Mouse (Mus musculus) neutrophil, adult 83 days (primary cell): ENCODE data around the gene Gm44579. TPM values are rescaled to one million over a fixed set of nuclear protein-coding genes. Genes with fewer than 3 reads are reported as not detected.

Experiments used
- total RNA-seq, 2 experiments: library from RNA; stranded (reverse); gene quantifications; one replicate each; pipeline ENCODE4 v1.2.4; 2023

Gene Gm44579
- not detected for total RNA-seq

DNA sequence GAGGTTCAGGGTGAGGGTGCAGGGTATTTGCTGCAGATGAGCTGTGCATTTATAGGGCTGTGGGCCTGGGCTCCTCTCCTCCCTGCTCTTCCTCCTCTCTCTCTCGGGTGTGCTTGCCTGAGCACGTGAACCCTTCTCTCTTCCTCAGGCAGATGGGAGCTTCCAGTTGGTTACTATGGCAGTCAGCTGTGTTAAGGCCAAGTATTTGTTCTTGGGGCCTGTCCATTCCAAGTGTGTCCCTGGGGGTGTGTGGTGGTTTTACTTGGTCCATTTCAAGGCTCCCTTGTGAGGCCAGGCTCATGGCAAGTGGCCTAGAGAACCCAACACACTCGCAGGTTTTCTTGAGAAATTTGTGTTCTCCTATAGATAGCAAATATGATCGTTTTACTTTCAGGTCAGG is at the start of gene Gm44579, which contains the start of gene Olfr287:
Gene Gm44579 (minus strand): TSS at position 101 of the 400 bp plus-strand sequence.
Gene Olfr287 (minus strand): TSS at position 180 of the 400 bp plus-strand sequence.

DNA sequence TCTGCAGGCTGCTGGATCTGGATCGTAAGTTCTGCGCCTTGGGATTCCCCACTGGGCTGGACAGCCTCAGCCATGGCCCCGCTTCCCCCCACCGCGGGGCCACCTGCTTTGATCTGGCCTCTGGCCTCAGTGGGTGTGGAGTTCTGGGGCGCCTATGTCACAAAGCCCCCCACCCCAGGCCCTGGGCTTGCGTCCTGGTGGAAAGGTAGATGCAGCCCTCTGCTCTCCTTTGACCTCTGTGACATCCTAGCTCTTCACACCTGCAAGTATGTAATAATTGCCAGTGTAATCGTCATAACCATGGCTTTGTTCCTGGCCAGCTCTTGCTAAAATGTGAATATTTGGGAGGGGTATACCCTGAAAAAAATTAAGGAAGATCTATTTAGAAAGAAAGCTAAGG is 36.4 kb upstream of the Gm44579 start, which contains the start of gene H1fnt:
Gene H1fnt (minus strand): TSS at position 101 of the 400 bp plus-strand sequence.

DNA sequence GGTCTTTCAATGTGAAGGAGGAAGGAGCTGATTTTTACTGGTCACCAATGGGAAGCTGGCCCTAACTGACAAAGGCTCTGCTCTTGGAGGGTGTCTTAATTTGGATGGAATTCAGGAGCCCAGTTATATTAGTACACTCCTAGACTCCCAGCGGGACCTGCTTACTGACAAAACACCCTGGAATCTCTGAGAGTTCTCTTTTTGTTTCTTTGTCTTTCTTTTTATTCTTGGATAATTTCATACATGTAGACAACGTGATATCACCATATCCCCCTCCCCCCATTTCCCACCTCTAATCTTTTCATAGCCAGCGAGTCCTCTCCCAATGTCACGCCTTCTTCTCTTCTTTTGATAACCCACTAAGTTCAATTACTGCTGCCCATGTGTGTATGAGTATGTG is 13.6 kb upstream of the Gm44579 start, which contains the start of gene Olfr286:
Gene Olfr286 (minus strand): TSS at position 101 of the 400 bp plus-strand sequence.

DNA sequence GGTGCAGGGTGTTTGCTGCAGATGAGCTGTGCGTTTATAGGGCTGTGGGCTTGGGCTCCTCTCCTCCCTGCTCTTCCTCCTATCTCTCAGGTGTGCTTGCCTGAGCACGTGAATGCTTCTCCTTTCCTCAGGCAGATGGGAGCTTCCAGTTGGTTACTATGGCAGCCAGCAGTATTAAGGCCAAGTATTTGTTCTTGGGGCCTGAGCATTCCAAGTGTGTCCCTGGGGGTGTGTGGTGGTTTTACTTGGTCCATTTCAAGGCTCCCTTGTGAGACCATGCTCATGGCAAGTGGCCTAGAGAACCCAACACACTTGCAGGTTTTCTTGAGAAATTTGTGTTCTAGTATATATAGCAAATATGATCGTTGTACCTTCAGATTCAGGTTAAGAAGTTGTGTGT is 25.3 kb downstream of the Gm44579 start, which contains the start of gene Olfr288:
Gene Olfr288 (minus strand): TSS at position 101 of the 400 bp plus-strand sequence.

DNA sequence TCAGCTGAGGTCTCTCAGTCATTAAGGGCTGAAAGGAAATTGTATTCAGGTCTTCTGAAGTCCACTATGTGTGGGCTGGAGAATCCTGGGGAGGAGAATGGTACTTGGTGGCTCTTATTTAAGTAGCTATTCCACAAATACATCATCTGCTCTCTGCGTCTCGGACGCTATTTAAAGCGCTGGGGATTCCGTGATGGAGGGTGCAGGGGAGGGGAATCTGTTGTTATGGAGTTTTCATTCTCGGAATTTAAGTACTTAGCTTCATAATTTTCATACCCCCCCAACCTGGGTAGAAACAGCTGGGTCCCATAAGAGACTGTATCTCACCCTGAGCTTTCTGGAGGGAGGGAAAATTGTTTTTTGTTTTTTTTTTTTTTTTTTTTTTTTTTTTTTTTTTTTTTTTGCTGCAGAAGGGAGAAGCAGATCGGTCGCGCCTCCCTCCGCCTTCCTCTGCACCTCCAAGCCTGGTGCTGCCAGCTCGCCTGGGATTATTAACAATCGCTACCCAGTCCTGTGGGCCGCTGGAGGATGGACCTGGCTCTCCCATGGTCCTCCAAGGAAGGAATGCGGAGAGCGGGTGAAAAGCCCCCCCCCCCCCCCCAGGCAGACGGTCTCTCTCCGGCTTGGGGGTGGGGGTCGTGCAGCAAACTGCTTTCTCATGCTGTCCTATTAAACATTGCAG is 53.7 kb downstream of the Gm44579 start, which contains the start of gene Ccdc184:
Gene Ccdc184 (plus strand): TSS at position 196 of the 682 bp plus-strand sequence.

DNA sequence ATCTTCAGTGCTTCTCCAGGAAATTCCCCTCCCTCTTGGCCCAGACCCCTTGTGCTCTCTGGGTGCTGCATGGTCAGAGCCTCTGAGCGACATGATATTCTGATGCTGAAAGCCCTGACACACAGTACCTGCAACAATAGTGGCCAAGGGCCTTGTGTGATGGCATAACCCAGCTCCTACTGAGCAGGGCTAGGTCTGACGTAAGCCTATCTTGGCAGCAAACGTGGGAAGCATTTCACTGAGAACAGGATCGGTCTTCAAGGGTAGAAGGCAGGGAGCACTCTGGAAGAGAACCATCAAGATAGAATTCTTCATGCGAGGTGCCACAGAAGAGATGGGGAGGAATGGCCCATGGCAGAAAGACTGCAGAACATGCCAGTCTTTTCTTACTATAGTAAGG is 55.3 kb downstream of the Gm44579 start, which contains the start of gene Asb8:
Gene Asb8 (minus strand): TSS at position 101 of the 400 bp plus-strand sequence.

Other genes with a start within 250 kb of the Gm44579 start
- gene Col2a1, start 216.3 kb downstream of the Gm44579 start, total RNA-seq: 1 to 10 TPM; 3.3 to 6.8 TPM
- 10 to 100 TPM; 10.0 to 19.2 TPM for gene Pfkm, start 128.4 kb downstream of the Gm44579 start, total RNA-seq
- 10 to 100 TPM; 34.6 to 39.3 TPM for gene Senp1, start 127.2 kb downstream of the Gm44579 start, total RNA-seq
- gene Asb8, start 55.4 kb downstream of the Gm44579 start, total RNA-seq: 10 to 100 TPM; 18.1 to 20.2 TPM
- gene Ccdc184, start 53.8 kb downstream of the Gm44579 start, total RNA-seq: not detected
- not detected for gene Olfr288, start 25.4 kb downstream of the Gm44579 start, total RNA-seq
- gene Olfr287, start 79 bp upstream of the Gm44579 start, total RNA-seq: not detected
- gene Olfr286, start 13.5 kb upstream of the Gm44579 start, total RNA-seq: not detected
- not detected for gene H1fnt, start 36.3 kb upstream of the Gm44579 start, total RNA-seq
- not detected for gene Zfp641, start 75.2 kb upstream of the Gm44579 start, total RNA-seq
- gene Olfr285, start 96.4 kb upstream of the Gm44579 start, total RNA-seq: not detected
- gene Olfr284, start 120.0 kb upstream of the Gm44579 start, total RNA-seq: not detected
- gene Olfr283, start 160.0 kb upstream of the Gm44579 start, total RNA-seq: not detected
- gene Olfr282, start 210.2 kb upstream of the Gm44579 start, total RNA-seq: not detected
- gene Olfr281, start 231.6 kb upstream of the Gm44579 start, total RNA-seq: not detected
- gene OR5BS1P, start 248.9 kb upstream of the Gm44579 start, total RNA-seq: not detected